26 mouse cellular contexts compared by ENCODE assay signal in the genomic region with DNA sequence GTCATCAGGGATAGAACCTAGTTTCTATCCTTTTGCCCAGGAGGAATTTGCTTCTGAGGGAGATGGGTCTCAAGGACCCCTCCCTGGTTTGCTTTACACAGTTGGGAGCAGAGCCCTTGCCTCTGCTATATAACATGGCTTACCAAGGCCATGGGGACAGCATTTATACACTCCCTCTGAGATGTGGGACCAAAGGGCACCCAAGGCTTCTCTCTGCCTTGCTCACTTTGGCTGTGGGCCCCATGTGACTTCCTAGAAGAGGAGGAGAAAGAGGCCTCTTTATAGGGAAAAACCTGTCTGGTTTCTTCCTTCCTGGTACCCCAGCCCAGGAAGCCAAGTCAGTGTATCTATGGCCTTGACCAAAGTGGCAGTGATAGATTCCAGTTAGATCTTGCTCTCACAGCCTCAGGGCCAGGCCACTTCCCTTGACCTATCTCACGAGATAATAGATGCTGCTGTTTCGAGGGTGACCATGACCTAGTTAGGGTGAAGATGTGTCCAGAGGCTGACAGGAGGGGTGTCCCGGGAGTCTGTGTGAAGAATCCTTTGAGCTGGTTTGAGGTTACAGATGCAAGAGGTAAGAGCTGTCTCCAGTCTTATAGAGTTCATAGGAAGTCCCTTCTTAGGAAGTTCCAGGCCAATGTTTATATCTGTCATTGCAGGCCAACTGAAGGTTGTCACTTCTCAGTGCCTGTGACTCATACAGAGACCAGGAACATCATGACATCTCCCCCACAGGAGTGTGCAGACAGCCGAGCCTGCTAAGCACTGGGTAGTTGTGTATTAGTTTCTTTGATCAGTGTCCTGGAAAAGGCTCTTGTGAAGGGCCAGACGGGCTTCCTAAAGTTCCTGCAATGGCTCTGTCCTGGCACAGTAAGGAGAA. TPM values are rescaled to one million over a fixed set of nuclear protein-coding genes. Genes with fewer than 3 reads are reported as not detected.
DNase-seq lines count a peak whose midpoint lies in the region; ATAC-seq lines count a peak whose summit lies in the region.
"Had no signal": no experiment of that assay in that cellular context is flagged by ENCODE, and none has a peak within 500 bp of the region (broad histone marks: within the 10 kb centered on the region; RNA-seq: fewer than 3 reads in every experiment).

No protein-coding gene starts in this region.

- WGBS in heart, embryonic 10.5 days: 38% methylated on average over 5 of the region's 5 CpGs

- no peaks in the 10 kb centered on the region for H3K36me3 ChIP-seq in heart, embryonic 10.5 days
- H3K36me3 ChIP-seq: embryonic facial prominence, embryonic 15.5 days; hindbrain, embryonic 13.5 days; limb, embryonic 12.5 days had no signal

- H3K9me3 ChIP-seq in heart, embryonic 10.5 days: no peaks in the 10 kb centered on the region
- H3K9me3 ChIP-seq: embryonic facial prominence, embryonic 15.5 days; hindbrain, embryonic 13.5 days; limb, embryonic 12.5 days had no signal

- no peak overlapping the region for H3K4me3 ChIP-seq in heart, embryonic 10.5 days
- H3K4me3 ChIP-seq: embryonic facial prominence, embryonic 15.5 days; heart, adult 2 months; hindbrain, embryonic 13.5 days; limb, embryonic 12.5 days had no signal

- peak overlapping the region; percentile 49; the same call in 1 of the 2 replicates for H3K27ac ChIP-seq in heart, embryonic 10.5 days
- H3K27ac ChIP-seq: embryonic facial prominence, embryonic 15.5 days; heart, adult 2 months; hindbrain, embryonic 13.5 days; limb, embryonic 12.5 days had no signal

- ATAC-seq in CD4-positive, CD25-positive, alpha-beta regulatory T cell, adult 4 months: peak; percentile 37
- ATAC-seq in activated CD4-positive, CD25-positive, alpha-beta regulatory T cell, adult 4 months: peak; percentile 28
- ATAC-seq in inflammation-experienced regulatory T-cells, adult 6 months: peak; percentile 33
- ATAC-seq: forebrain, embryonic 14.5 days; liver, postnatal 0 days had no signal

- H3K4me1 ChIP-seq in heart, embryonic 10.5 days: peaks cover 63% of the 10 kb centered on the region

- no peak for DNase-seq in heart, embryonic 10.5 days (ENCODE audit: low spot score)
- no peak for DNase-seq in heart, postnatal 36 days
- no peak for DNase-seq in MN1 (ENCODE audit: low spot score)
- DNase-seq in embryo, embryonic 10.5 days (ENCODE audit: low spot score): no peak
- no peak for DNase-seq in frontal cortex, postnatal 25 days (ENCODE audit: low spot score in 2 of 2)
- DNase-seq: cerebellum, adult 8-10 months; gastrocnemius, postnatal 36 days; heart, adult 2 months; kidney, adult 11 months; kidney, postnatal 14 days; liver, postnatal 0 days; lung, postnatal 10 days; right cerebral cortex, adult 18-20 months had no signal

- H3K27me3 ChIP-seq in heart, embryonic 10.5 days (ENCODE audit: insufficient read depth, poor library complexity, severe bottlenecking): peaks cover 19% of the 10 kb centered on the region
- H3K27me3 ChIP-seq: embryonic facial prominence, embryonic 15.5 days had no signal

- intact Hi-C loops in heart, postnatal 36 days (cut with DNase I): no loop called here

RNA-seq across cellular contexts. Expression of a gene that starts 10.8 kb away (rescaled TPM):
- polyA plus RNA-seq in heart, embryonic 10.5 days (2016; fragmentation: Nextera tagmentation; extraction: Ambion mirVana): 0.09 and 0.36 TPM in 2 replicates
- total RNA-seq in heart, postnatal 36 days (2021): under 1 TPM; 0.35 to 0.50 TPM
- polyA plus RNA-seq in CD4-positive, CD25-positive, alpha-beta regulatory T cell, adult 4 months (2017; shearing (Covaris generic)): under 1 TPM; 0.19 TPM
- polyA plus RNA-seq in activated CD4-positive, CD25-positive, alpha-beta regulatory T cell, adult 4 months (2017; shearing (Covaris generic)): under 1 TPM; 0.24 to 0.85 TPM
- under 1 TPM; 0.21 to 0.34 (median 0.29) TPM for polyA plus RNA-seq in inflammation-experienced regulatory T-cells, adult 6 months (2017; shearing (Covaris generic))
- total RNA-seq: midbrain, postnatal 0 days had no signal
- polyA plus RNA-seq: C2C12; hindbrain, embryonic 13.5 days; liver, embryonic 11.5 days; liver, postnatal 0 days; midbrain, embryonic 11.5 days had no signal

RNA-seq across cellular contexts. Expression of a gene that starts 29.9 kb away (rescaled TPM):
- 1.9 and 2.8 TPM in 2 replicates for polyA plus RNA-seq in heart, embryonic 10.5 days (2016; fragmentation: Nextera tagmentation; extraction: Ambion mirVana)
- total RNA-seq in heart, postnatal 36 days (2021): 10 to 100 TPM; 17.3 to 20.0 TPM
- polyA plus RNA-seq in CD4-positive, CD25-positive, alpha-beta regulatory T cell, adult 4 months (2017; shearing (Covaris generic)): 1 to 10 TPM; 2.2 to 2.3 TPM
- 1 to 10 TPM in 1 of 2 experiments, under 1 TPM in 1; 0.16 to 1.4 TPM for polyA plus RNA-seq in activated CD4-positive, CD25-positive, alpha-beta regulatory T cell, adult 4 months (2017; shearing (Covaris generic))
- polyA plus RNA-seq in inflammation-experienced regulatory T-cells, adult 6 months (2017; shearing (Covaris generic)): 1 to 10 TPM in 2 of 3 experiments, under 1 TPM in 1; 0.21 to 1.3 (median 1.0) TPM
- total RNA-seq: megakaryocyte progenitor cell, adult 5-6 weeks had no signal

RNA-seq across cellular contexts. Expression of a gene that starts 38.8 kb away (rescaled TPM):
- 47.5 and 77.0 TPM in 2 replicates for polyA plus RNA-seq in heart, embryonic 10.5 days (2016; fragmentation: Nextera tagmentation; extraction: Ambion mirVana)
- total RNA-seq in heart, postnatal 36 days (2021): 100 to 1,000 TPM; 234 to 314 TPM
- polyA plus RNA-seq in CD4-positive, CD25-positive, alpha-beta regulatory T cell, adult 4 months (2017; shearing (Covaris generic)): not detected
- polyA plus RNA-seq in activated CD4-positive, CD25-positive, alpha-beta regulatory T cell, adult 4 months (2017; shearing (Covaris generic)): not detected
- not detected for polyA plus RNA-seq in inflammation-experienced regulatory T-cells, adult 6 months (2017; shearing (Covaris generic))
- total RNA-seq: layer of hippocampus, adult 8-10 months; megakaryocyte progenitor cell, adult 5-6 weeks had no signal
- polyA plus RNA-seq: forebrain, embryonic 14.5 days; midbrain, embryonic 11.5 days had no signal

RNA-seq across cellular contexts. Expression of a gene that starts 42.4 kb away (rescaled TPM):
- 8.0 and 9.6 TPM in 2 replicates for polyA plus RNA-seq in heart, embryonic 10.5 days (2016; fragmentation: Nextera tagmentation; extraction: Ambion mirVana)
- total RNA-seq in heart, postnatal 36 days (2021): 1 to 10 TPM; 6.8 to 8.0 TPM
- polyA plus RNA-seq in CD4-positive, CD25-positive, alpha-beta regulatory T cell, adult 4 months (2017; shearing (Covaris generic)): 1 to 10 TPM in 1 of 2 experiments, under 1 TPM in 1; 0.30 to 2.4 TPM
- polyA plus RNA-seq in activated CD4-positive, CD25-positive, alpha-beta regulatory T cell, adult 4 months (2017; shearing (Covaris generic)): under 1 TPM; 0.70 to 0.90 TPM
- 1 to 10 TPM in 2 of 3 experiments, under 1 TPM in 1; 0.80 to 1.5 (median 1.2) TPM for polyA plus RNA-seq in inflammation-experienced regulatory T-cells, adult 6 months (2017; shearing (Covaris generic))

Comparison
In these comparisons a context has a peak if more than half of its experiments do, and no peak if none do; other contexts are left out.
1. RNA of a gene that starts 38.8 kb away (polyA plus RNA-seq): 47.5 to 77.0 TPM in heart, embryonic 10.5 days; not detected in CD4-positive, CD25-positive, alpha-beta regulatory T cell, adult 4 months, not detected in activated CD4-positive, CD25-positive, alpha-beta regulatory T cell, adult 4 months and not detected in inflammation-experienced regulatory T-cells, adult 6 months; every median in the first group is over 10 times any median in the second.
2. Peak in every context shown above with its lines, with median percentiles within 50 percentile points of each other: ATAC-seq.